Mouse (Mus musculus) thymus, postnatal 0 days (tissue): ENCODE results near the gene Matn1. TPM values are rescaled to one million over a fixed set of nuclear protein-coding genes. Genes with fewer than 3 reads are reported as not detected.

Source experiments
- DNase-seq: peaks from one replicate; pipeline ENCODE4 v3.0.0-alpha.2; 2015; ENCODE audit warnings: low spot score
- polyA plus RNA-seq: library from polyadenylated mRNA; unstranded; fragments of >200 nt; fragmentation: Nextera tagmentation; extraction: Ambion mirVana; gene quantifications from 2 replicates; pipeline ENCODE4 v1.2.1, GENCODE M21; 2015

Gene Matn1
- polyA plus RNA-seq, 1 experiment from 2014 or later: 0.48 TPM

GRCm38 (mm10) chr4:130917564-130917963 is 26.6 kb upstream of the Matn1 start:
- DNase-seq: no peak

- DNase-seq: no peak
Observed at GRCm38 (mm10) chr4:130918805-130919749, 25.1 kb upstream of the Matn1 start.

DNA sequence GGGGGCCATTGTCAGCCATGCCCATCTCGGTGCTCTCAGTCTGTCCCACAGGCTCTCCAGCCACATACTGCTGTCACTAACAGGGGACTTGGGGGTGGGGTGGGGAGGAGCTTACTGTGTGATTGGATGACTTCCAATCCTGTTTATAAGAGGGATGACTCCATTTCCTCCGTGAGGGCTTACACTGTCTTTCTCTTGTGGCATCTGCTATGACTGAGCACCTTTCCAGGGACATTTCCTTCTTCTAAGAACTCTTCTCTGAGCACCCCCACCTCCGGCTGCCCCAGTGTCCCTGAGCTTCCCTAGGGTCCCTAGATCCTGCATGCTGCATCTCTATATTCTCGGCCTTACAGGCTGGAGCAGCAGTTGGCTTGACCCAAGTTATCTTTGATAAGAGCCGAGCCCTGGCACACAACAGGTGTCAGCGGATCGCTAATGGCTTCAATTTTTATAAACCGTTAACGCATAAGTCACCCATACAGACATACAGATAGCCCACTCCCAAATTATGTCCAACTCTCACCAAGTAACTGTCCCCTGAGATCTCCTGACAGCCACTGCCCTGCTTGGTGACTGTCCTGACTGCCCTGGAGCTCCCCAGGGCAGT is 24.3 kb upstream of the Matn1 start:
- DNase-seq: no peak

DNA sequence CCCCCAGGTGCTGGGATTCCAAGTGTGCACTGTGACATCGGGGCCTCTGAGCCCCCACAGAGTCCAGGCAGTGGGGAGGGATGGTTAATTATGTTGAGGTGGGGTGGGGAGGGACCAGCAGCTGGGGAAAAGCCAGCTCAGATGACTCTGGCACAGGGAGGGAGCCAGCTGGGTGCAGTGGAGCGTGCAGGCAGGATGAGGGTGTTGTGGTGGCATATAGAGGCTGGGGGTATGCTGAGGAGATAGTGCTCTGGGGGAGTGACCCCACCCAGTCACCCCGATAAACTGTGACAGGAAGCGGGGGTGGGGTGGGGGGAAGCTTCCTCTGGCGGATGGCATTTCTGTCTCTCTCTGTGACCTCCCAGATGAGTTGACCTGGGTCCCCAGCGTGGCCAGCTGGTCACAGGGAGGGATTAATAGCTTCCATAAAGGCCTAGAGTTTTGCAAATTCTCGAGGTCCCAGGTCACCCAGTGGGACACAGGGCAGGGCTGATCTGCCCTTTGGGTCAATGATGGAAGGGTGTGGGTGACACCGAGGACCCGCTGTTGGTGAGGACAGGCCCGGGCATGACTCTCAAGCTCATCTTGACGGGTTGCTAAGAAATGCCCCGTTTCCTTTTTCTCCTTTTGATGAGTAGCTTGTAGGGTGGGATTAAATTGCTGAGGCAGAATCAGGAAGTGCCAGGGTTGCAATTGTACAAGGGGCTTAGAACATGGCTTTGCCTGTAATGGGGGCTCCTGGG is 23.1 kb upstream of the Matn1 start:
- DNase-seq: peak; percentile 79

- peak; percentile 45 for DNase-seq
Observed at GRCm38 (mm10) chr4:130921986-130922385, 22.2 kb upstream of the Matn1 start.

GRCm38 (mm10) chr4:130926274-130926673 is 17.9 kb upstream of the Matn1 start:
- no peak for DNase-seq

DNA sequence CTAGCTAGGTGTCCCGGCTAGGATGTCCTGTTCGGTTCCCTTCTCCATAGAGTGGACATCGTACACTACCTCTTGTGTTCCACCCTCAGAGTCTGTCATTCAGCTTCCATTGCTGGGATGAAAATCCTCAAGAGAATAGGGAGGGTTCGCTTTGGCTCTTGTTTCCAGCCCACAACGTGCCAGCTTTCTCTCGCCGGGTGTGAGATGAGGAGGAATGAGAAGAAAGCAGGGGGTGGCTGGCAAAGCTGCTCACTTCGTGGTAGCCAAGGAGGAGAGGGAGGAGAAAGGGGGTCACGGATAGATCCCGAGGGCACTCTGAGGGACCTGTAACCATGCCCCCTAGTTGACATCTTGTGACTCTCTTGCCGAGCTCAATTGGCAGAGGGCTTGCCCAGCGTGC is 16.4 kb upstream of the Matn1 start:
- no peak for DNase-seq

- DNase-seq: no peak
Observed at GRCm38 (mm10) chr4:130942644-130943043, 1.5 kb upstream of the Matn1 start.

GRCm38 (mm10) chr4:130944779-130945178 is 594 bp downstream of the Matn1 start:
- no peak for DNase-seq

DNA sequence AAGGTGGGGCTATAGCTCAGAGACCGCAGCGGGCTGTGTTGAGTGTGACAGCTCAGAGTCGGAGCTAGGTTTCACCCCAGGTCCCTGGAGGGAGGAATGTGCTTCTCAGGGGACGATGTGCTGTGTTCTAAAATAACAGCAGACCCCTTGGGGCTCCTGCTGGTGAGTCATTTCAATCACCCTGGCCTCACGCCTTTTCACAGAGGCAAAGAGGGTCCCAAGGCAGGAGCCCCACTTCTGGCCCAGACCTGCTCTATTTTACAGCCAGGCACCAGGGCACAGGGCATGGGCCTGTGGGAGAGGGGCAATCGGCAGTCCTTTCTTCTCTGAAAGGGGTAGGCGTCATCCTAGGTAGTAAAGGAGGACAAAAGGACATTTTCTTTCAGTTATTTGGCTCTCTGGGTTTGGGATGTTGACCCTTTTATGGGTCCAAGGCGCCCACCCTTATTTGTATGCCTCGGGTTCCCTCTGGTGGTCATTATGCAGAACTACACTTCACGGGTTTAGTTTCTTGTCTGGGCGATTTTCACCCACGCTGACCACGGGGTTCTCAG is 3.0 kb downstream of the Matn1 start:
- DNase-seq: peak; percentile 61

DNA sequence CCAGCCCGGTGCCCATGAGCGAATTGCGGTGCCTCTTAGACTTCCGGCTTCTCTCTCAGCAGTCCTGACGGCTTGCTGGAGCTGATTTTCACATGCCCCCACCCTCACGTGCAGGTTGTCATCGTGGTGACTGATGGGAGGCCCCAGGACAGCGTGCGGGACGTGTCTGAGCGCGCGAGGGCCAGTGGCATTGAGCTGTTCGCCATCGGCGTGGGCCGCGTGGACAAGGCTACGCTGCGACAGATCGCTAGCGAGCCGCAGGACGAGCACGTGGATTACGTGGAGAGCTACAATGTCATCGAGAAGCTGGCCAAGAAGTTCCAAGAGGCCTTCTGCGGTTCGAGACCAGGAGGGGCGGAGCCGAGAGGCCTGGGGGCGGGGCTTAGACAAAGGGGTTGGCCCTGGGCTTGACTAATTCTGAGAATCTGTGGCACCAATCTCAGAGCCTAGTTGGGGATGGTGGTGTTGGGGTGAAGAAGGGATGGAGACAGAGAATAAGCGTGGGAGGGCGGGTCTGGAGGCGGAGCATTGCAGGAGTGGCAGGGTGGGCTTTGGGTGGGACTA is 5.7 kb downstream of the Matn1 start:
- DNase-seq: no peak

GRCm38 (mm10) chr4:130952531-130952930 is 8.3 kb downstream of the Matn1 start:
- peak; percentile 60 for DNase-seq

DNA sequence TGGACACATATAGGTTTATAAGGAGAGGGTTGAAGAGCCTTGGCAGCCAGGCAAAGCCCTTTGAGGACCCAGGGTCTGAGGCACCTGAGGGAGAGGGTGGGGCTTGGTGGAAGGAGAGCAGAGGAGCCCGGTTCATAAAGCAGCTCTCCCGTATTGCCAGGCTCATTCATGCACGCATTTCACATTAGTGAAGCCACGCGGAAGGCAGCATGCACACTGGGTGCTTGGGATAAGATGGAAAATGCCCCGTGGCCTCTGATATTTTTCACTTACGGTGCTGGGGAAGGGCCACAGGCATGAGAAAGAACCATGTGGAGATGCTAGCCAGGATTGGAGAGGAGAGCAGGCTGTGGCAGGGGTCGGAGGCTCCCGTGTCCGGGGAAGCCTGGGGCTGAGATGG is 13.0 kb downstream of the Matn1 start:
- no peak for DNase-seq

GRCm38 (mm10) chr4:130958812-130959211 is 14.6 kb downstream of the Matn1 start:
- no peak for DNase-seq

DNA sequence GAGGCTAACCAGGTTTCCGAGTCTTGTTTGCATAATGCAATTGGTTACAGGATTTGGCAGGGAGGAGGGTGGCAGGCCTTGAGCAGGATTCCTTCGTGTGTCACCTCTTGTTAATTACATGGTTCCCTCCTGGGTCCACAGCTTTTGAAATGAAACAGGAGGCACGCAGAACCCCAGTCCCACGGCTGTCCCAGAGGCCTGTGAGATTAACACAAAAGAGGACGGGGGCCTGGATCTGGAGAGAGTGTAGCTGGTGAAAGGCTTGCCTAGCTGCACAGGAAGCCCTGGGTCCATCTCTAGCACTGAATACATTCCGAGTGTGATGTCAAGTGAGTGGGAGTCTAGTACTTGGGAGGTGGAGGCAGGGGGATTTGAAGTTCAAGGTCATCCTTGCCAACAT is 15.5 kb downstream of the Matn1 start:
- DNase-seq: no peak

DNA sequence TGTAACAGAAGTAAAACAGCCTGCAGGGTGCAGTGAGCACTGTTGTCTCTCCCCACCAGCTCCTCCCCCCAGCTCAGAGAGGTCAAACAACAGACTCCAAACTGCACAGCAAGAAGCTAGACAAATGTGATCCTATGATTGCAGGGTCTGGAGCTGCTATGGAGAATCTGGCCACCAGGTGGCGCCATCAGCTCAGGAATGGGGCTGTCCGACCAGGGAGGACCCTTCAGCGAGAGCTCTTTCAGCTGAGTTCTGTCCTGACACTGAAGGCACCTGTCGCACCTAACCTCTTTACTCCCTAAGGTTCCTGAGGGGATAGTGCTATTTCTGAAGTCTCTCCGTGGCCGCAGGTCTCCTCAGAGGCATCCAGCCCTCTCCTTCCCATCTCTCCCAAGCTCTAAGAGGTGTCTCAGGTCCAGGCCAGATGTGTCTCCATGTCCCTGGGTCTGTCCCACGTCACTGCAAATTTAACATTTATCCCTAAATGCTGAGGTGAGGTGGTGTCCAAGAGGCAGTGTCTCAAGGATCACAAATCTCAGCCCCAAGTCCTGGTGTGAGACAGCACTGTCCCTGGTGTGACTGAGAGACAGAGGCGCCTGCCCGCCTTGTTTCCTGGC is 16.0 kb downstream of the Matn1 start:
- peak; percentile 75 for DNase-seq

- DNase-seq: no peak
Observed at GRCm38 (mm10) chr4:130971278-130971677, 27.1 kb downstream of the Matn1 start.

- no peak for DNase-seq
Observed at GRCm38 (mm10) chr4:130972421-130972829, 28.2 kb downstream of the Matn1 start.

DNA sequence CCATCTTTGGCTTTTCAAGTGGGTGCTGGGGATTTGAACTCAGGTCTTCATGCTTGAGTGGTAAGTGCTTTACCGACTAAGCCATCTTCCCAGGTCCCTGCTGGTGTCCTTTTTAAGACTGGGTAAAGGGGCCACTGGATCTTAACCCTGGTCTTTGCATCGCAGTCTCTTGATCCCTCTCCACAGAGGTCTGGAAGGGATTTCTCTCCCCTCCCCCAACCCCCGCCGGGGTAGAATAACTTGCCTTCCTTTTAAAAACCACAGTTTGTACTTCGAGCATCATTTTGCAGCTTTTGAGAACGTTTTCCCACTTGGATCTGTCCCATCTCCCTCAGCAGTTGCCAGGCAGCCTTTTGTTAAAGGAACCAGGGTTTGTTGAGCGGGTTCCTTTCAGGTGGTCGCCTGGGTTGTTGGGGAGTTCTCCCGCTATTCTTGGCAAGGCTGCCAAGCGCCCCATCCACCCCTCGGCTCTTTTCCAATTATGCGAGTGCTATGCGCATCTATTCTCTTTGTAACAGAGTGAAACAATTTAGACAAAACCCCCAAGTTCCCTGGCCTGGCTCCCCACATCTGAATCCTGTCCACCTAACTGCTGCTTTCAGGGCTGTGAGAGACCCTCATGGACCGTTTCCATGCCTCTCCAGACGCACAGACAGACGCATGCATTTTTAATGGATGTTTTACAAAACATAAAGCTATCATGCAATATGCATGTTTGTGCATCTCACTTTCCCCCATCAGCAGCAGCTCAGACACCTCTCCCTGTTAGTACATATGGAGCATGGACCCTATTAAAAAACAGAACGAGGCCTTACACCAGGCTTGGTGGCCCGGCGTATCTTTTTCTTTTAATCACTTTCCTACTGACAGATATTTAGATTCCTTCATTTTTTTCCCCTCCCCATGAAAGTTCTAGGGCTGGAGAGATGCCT is 29.4 kb downstream of the Matn1 start:
- no peak for DNase-seq

- DNase-seq: no peak
Observed at GRCm38 (mm10) chr4:130978981-130979380, 34.8 kb downstream of the Matn1 start.
